Mouse (Mus musculus) ZHBTc4 (cell line): ENCODE data around the gene Gm8914.
"Not testable (repeated sequence)": the region's sequence is repeated elsewhere in the genome, so short reads cannot be mapped to it uniquely, and the experiment has no call there.

Source experiments
- DNase-seq: peaks from one replicate; pipeline ENCODE4 v3.0.0-alpha.2; 2011; ENCODE audit warnings: low read depth, low spot score

Gm8914 gene

DNA sequence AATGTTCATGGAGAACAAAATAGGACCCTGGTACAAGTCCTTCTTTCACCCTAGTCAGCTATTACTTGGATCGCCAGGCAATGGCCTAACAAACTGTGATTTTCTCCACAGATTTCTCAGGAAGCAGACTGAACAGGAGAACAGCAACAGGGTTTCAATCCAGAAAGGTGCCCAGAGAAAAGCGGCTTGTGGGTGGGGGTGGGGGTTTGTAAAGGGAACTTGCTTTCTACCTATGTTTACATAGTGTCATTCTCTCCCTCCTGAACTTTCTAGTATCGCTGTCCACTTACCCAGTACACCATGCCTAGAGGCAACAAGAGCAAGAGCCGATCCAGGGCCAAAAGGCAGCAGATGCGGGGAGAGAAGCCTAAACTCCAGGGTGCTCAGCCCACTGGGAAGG is at the start of gene Gm8914:
TSS of gene Gm8914 (plus strand) at position 301 of the 400 bp plus-strand sequence.
- DNase-seq: not testable (repeated sequence)
